ENCODE assay signal across 8 mouse cellular contexts in the genomic region with DNA sequence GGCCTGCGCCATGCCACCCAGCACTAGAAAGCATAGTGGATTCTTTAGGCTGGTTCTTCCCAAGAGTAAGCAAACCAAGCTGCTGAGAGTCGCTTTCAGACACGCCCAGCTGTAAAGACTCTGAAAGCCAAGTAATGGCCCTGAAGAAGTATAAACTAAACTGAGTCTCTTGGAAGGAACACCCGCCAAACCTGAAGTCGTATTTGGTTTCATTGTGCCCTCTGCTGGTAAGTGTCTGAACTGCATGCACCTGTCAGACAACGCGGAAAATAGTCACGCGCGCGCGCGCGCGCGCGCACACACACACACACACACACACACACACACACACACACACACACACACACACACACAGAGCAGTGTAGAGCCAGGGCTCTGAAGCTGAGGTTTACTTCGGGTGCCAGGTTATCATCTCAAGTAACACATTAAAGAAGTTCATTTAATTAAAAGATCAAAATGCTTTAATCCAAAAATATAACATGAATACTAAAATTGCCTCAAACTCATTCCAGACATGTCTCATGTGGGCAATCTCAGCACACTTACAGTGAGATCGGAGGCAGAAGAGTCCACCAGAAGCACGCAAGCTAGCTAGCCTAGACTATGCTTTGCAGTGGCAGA. TPM values are rescaled to one million over a fixed set of nuclear protein-coding genes. Genes with fewer than 3 reads are reported as not detected.
DNase-seq lines count a peak whose midpoint lies in the region; ATAC-seq and TF ChIP-seq lines count a peak whose summit lies in the region.

No protein-coding gene starts in this region.

- H3ac ChIP-seq in C2C12 (ENCODE audit: control insufficient read depth, insufficient read length, low read depth): no peak overlapping the region

- H3K27me3 ChIP-seq in C2C12 (ENCODE audit: control insufficient read depth, insufficient read depth, insufficient read length): peaks cover 8% of the 10 kb centered on the region
- H3K27me3 ChIP-seq in heart, embryonic 12.5 days (replicated peaks): 0 out of 2 replicates have a peak, but pooled peaks cover 3% of the 10 kb centered on the region
- H3K27me3 ChIP-seq in lung, embryonic 15.5 days: no peaks in the 10 kb centered on the region

- no peak overlapping the region for H3K4me3 ChIP-seq in C2C12 (ENCODE audit: insufficient read depth, poor library complexity, severe bottlenecking)
- H3K4me3 ChIP-seq in heart, embryonic 12.5 days: no peak overlapping the region
- no peak overlapping the region for H3K4me3 ChIP-seq in lung, embryonic 15.5 days

- H3K9me3 ChIP-seq in heart, embryonic 12.5 days (replicated peaks): no peaks in the 10 kb centered on the region
- no peaks in the 10 kb centered on the region for H3K9me3 ChIP-seq in lung, embryonic 15.5 days

- H3K4me2 ChIP-seq in heart, embryonic 12.5 days: peak overlapping the region; percentile 47
- H3K4me2 ChIP-seq in lung, embryonic 15.5 days: no peak overlapping the region

- TF ChIP-seq CTCF in C2C12 (IDR thresholded peaks at IDR 0.05; ENCODE audit: control insufficient read depth, insufficient read depth, insufficient read length): peak; percentile 34

- no peak overlapping the region for H3K27ac ChIP-seq in heart, embryonic 12.5 days (ENCODE audit: poor library complexity, severe bottlenecking)
- H3K27ac ChIP-seq in lung, embryonic 15.5 days: no peak overlapping the region

- peaks cover 3% of the 10 kb centered on the region for H3K36me3 ChIP-seq in C2C12 (ENCODE audit: control insufficient read depth, insufficient read depth)
- no peaks in the 10 kb centered on the region; the same call in 1 of the 2 replicates for H3K36me3 ChIP-seq in heart, embryonic 12.5 days
- H3K36me3 ChIP-seq in lung, embryonic 15.5 days: no peaks in the 10 kb centered on the region

- peaks cover 15% of the 10 kb centered on the region for H3K79me2 ChIP-seq in C2C12 (ENCODE audit: control insufficient read depth, insufficient read depth)

- WGBS in heart, embryonic 12.5 days: 11% methylated on average over 20 of the region's 20 CpGs
- WGBS in lung, embryonic 15.5 days: 10% methylated on average over 20 of the region's 20 CpGs

- H3K4me1 ChIP-seq in heart, embryonic 12.5 days (replicated peaks): peaks cover 8% of the 10 kb centered on the region
- H3K4me1 ChIP-seq in lung, embryonic 15.5 days: peaks cover 19% of the 10 kb centered on the region

- H3K79me3 ChIP-seq in C2C12 (ENCODE audit: low read depth): peaks cover 14% of the 10 kb centered on the region

- ATAC-seq in heart, embryonic 12.5 days (ENCODE audit: insufficient number of reproducible peaks, low FRiP score): no peak
- peak; percentile 35; the same call in 1 of the 2 replicates for ATAC-seq in lung, embryonic 15.5 days (ENCODE audit: borderline replicate concordance, extremely low read depth, low FRiP score, low TSS enrichment)

- H3K9ac ChIP-seq in heart, embryonic 12.5 days: no peak overlapping the region
- H3K9ac ChIP-seq in lung, embryonic 15.5 days: no peak overlapping the region

- DNase-seq in ZHBTc4 (ENCODE audit: low read depth, low spot score): peak; percentile 84
- peak; percentile 85 for DNase-seq in embryo, embryonic 11 days
- peak; percentile 72 to 86 for DNase-seq in kidney, postnatal 25 days
- peak; percentile 52 for DNase-seq in ovary, postnatal 36 days (ENCODE audit: low spot score)
- peak; percentile 54 to 83 for DNase-seq in thymus, postnatal 10 days (ENCODE audit: low spot score in 2 of 2)

TF ChIP-seq in C2C12, 6 proteins besides CTCF, POLR2A, EP300 and RAD21:
- TF ChIP-seq MYOD1 (IDR thresholded peaks at IDR 0.05; ENCODE audit: control insufficient read depth, insufficient read length, low read depth) (peak; percentile 12), CEBPB (IDR thresholded peaks at IDR 0.05; ENCODE audit: low read depth) (no peak), USF1 (IDR thresholded peaks at IDR 0.05; ENCODE audit: low read depth) (no peak), MAX (IDR thresholded peaks at IDR 0.05) (peak; percentile 21), MYOG (IDR thresholded peaks at IDR 0.05; ENCODE audit: control insufficient read depth, extremely low read depth, insufficient read length) (no peak), FOSL1 (IDR thresholded peaks at IDR 0.05; ENCODE audit: insufficient read depth, low read length, poor library complexity, severe bottlenecking) (no peak)
TF ChIP-seq in C2C12: peak in this region for 2.

RNA-seq across cellular contexts. Expression of a gene that starts 3.6 kb away (rescaled TPM):
- polyA plus RNA-seq in C2C12 (2012; fragmentation: generic; extraction: Trizol): 192 TPM
- 210 and 221 TPM in 2 replicates for polyA plus RNA-seq in heart, embryonic 12.5 days (2016; fragmentation: Nextera tagmentation; extraction: Ambion mirVana)
- polyA plus RNA-seq in lung, embryonic 15.5 days (2015; fragmentation: Nextera tagmentation; extraction: Ambion mirVana): 287 and 294 TPM in 2 replicates

RNA-seq across cellular contexts. Expression of a gene that starts 53.1 kb away (rescaled TPM):
- polyA plus RNA-seq in C2C12 (2012; fragmentation: generic; extraction: Trizol): 10.2 TPM
- polyA plus RNA-seq in heart, embryonic 12.5 days (2016; fragmentation: Nextera tagmentation; extraction: Ambion mirVana): 9.5 and 10.8 TPM in 2 replicates
- polyA plus RNA-seq in lung, embryonic 15.5 days (2015; fragmentation: Nextera tagmentation; extraction: Ambion mirVana): 13.2 and 14.7 TPM in 2 replicates
